Mouse (Mus musculus) ES-E14 (cell line): ENCODE results near the gene Col8a2. TPM values are rescaled to one million over a fixed set of nuclear protein-coding genes. Genes with fewer than 3 reads are reported as not detected.

Source experiments
- DNase-seq: peaks from one replicate; pipeline ENCODE4 v3.0.0-alpha.2; 2013; ENCODE audit warnings: low read depth, low spot score
- H3K27ac ChIP-seq: 2 replicates; pipeline ENCODE4 v1.5.1; 2012; ENCODE audit warnings: low read depth, mild to moderate bottlenecking, low read length, moderate library complexity, mixed read lengths; ENCODE audit not compliant: poor library complexity, insufficient read depth, severe bottlenecking
- H3K36me3 ChIP-seq: 2 replicates; pipeline ENCODE4 v1.6.1; 2012; ENCODE audit warnings: mild to moderate bottlenecking, low read length, moderate library complexity, mixed read lengths; ENCODE audit not compliant: control insufficient read depth, poor library complexity, insufficient read depth, severe bottlenecking
- H3K4me1 ChIP-seq, 2 experiments: fragments of 150-350 bp in 1 of 2; sonication (generic) in 1 of 2; 2 replicates each; pipeline ENCODE4 v1.6.1; 2012; ENCODE audit warnings: low read length in 2 of 2, mild to moderate bottlenecking in 1 of 2, mixed read lengths in 1 of 2; ENCODE audit not compliant: control insufficient read depth in 2 of 2, insufficient read depth in 2 of 2, poor library complexity in 1 of 2
- H3K4me3 ChIP-seq, 2 experiments: fragments of 150-350 bp in 1 of 2; sonication (generic) in 1 of 2; 2 replicates each; pipeline ENCODE4 v1.5.1; 2012; ENCODE audit warnings: low read length in 2 of 2, low read depth in 1 of 2, mild to moderate bottlenecking in 1 of 2, mixed read lengths in 1 of 2; ENCODE audit not compliant: insufficient read depth in 1 of 2, poor library complexity in 1 of 2, severe bottlenecking in 1 of 2
- H3K9ac ChIP-seq: 2 replicates; pipeline ENCODE4 v1.6.1; 2012; ENCODE audit warnings: low read depth, mild to moderate bottlenecking, low read length, mixed read lengths; ENCODE audit not compliant: poor library complexity, insufficient read depth, severe bottlenecking
- H3K9me3 ChIP-seq: fragments of 150-350 bp; sonication (generic); 2 replicates; pipeline ENCODE4 v1.6.1; 2012; ENCODE audit warnings: low read depth, mild to moderate bottlenecking, low read length; ENCODE audit not compliant: control insufficient read depth, insufficient read depth
- CHD2 ChIP-seq: IDR thresholded peaks from 2 replicates; pipeline ENCODE4 v1.6.1; 2014; ENCODE audit warnings: mild to moderate bottlenecking, low read depth, low read length, inconsistent platforms
- HCFC1 ChIP-seq: IDR thresholded peaks from 2 replicates; pipeline ENCODE4 v1.6.1; 2012; ENCODE audit warnings: low read length, inconsistent platforms, borderline replicate concordance; ENCODE audit not compliant: insufficient read depth
- MAFK ChIP-seq: IDR thresholded peaks from 2 replicates; pipeline ENCODE4 v1.6.1; 2014; ENCODE audit warnings: mild to moderate bottlenecking, low read depth, low read length, inconsistent platforms; ENCODE audit not compliant: insufficient read depth
- ZC3H11A ChIP-seq: IDR thresholded peaks from 2 replicates; pipeline ENCODE4 v1.6.1; 2012; ENCODE audit warnings: low read depth, mild to moderate bottlenecking, inconsistent platforms, low read length, borderline replicate concordance
- ZNF384 ChIP-seq: IDR thresholded peaks from 2 replicates; pipeline ENCODE4 v1.6.1; 2012; ENCODE audit warnings: low read depth, low read length, inconsistent platforms
- in situ Hi-C, 2 experiments: fragments of 600-800 bp; cut with MboI; formaldehyde crosslinking; loops; one replicate each; pipeline ENCODE4 v1.15.1; 2025; ENCODE audit warnings: low sequenced_read_pairs in 2 of 2, inconsistent platforms in 1 of 2; ENCODE audit not compliant: unreplicated experiment in 2 of 2
- total RNA-seq: library from RNA; depleted of rRNA; stranded (reverse); fragments of 300-350 nt; gene quantifications from 2 replicates; pipeline ENCODE4 v1.2.3, GENCODE M21; 2012

Col8a2 gene
- total RNA-seq, 1 experiment = 3.7 TPM

DNA sequence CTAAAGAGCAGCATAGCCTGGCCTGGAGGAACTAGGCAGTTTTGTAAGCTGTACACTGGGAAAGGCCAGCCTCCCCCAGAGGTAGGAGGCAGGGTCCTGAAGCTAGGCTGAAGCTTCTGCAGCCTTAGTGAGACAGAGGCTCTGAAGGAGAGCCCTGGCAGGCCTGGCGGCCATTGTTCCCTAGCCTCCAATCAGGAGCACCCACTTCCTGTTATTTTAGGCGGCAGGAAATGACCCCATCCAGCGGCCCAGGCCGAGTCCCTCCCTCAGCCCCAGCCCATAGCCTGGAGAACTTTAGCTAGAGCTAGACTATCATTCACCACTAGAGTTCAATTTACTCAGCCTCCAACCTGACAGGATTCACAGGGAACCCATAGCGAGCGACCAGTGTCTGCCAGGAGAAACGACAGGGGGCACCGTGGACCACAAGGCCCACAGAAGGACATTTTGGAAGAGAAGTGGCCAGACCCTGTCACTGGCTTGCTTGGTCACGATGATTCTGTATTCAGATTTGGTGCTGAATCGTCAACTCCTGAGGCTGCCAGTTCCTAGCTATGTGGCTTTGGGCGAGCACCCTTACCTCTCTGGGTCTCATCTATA, 34.8 kb upstream of the Col8a2 start:
- H3K4me1 ChIP-seq = peaks cover 0 to 24% of the 10 kb centered on the region in 2 experiments; a peak in 3 of 4 replicates
- TF ChIP-seq HCFC1 (no peak), MAFK (no peak), ZNF384 (no peak), ZC3H11A (no peak), CHD2 (no peak)

DNA sequence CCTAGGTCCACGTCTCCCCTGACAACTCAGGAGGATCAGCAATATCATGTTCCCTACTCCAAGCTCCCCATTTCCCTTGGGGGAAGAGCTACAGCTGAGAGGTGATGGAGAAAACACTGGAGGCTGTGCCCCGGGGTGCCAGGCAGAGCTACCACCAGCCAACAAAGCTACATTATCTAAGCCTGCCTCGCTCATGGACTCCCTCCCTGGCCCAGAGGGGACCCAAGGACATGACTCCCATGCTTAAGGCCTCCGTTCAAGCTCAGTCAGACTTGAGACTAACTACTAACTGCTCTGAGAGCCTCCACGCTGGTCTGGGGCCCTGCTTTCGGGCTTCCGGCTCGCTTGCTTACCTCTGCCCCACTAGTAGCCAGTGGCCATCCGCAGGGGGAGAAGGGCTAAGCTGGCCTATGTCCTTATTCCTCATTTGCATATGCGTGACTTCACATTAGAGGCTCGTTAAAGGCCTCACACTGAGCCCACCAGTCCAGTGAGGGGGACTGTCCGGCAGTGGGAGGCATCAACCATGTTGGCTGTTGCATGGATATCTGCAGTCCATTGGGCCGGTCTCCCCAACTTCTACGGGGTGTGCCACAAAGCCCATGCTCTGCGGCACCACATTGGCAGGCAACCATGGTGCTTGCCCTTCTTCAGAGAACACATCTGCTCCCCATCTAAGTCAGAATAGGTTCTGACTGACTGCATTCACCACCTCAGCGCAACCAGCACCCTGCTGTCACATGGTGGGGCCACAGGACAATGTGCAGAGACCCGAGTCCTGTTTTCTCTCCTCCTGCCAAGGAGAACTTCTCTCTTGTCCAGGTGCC, 34.0 kb upstream of the Col8a2 start:
- in situ Hi-C loops = no loop called here
- Histone ChIP-seq H3K4me3 (no peak overlapping the region), H3K9ac (no peak overlapping the region), H3K9me3 (no peaks in the 10 kb centered on the region), H3K4me1 (peaks cover 0 to 21% of the 10 kb centered on the region in 2 experiments; a peak in 2 of 4 replicates), H3K36me3 (no peaks in the 10 kb centered on the region), H3K27ac (no peak overlapping the region)
- no peak for TF ChIP-seq ZNF384
- DNase-seq = no peak

More for the DNA sequence above, 34.8 kb upstream of the Col8a2 start:
- DNase-seq = no peak
- no peaks in the 10 kb centered on the region for H3K9me3 ChIP-seq
- in situ Hi-C loops = no loop called here
- H3K9ac ChIP-seq = peak overlapping the region; percentile 8; the same call in 1 of the 2 replicates
- no peaks in the 10 kb centered on the region for H3K36me3 ChIP-seq
- no peak overlapping the region for H3K27ac ChIP-seq
- no peak overlapping the region; a peak in 2 of 4 replicates for H3K4me3 ChIP-seq

DNA sequence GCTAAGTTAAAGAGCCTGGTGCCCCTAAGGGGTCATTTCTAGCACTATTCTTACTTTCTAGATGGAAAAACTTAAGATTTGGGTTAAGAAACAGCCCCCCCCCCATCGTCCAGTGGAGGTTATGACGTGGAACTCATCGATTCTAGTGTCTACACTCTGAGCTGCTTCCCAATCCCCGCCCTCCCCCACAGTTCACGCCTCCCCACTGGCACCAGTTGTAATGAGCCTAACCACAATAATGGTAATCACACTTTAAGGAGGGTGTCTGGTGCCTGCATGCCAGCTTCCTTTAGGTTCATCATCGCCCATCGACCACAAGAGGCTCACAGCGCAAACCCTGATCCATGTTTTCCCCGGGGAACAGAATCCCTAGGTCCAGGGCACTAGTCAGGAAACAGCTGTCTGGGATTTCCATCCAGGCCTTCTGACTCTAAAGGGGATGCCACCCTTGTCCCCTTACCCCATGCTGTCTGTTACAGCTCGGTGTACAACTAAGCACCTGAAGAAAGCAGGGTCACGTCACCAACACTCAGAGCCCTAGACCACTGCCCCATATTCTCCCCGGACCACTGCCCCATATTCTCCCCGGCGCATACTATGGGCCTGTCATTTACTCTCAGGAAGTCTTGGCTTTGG, 32.8 kb upstream of the Col8a2 start:
- H3K27ac ChIP-seq = no peak overlapping the region
- TF ChIP-seq CHD2 (no peak), HCFC1 (no peak), MAFK (no peak), ZC3H11A (no peak)
- H3K9me3 ChIP-seq = no peaks in the 10 kb centered on the region
- DNase-seq = no peak
- in situ Hi-C loops = no loop called here
- H3K9ac ChIP-seq = no peak overlapping the region
- H3K4me1 ChIP-seq = peaks cover 0 to 17% of the 10 kb centered on the region in 2 experiments; a peak in 1 of 4 replicates
- no peaks in the 10 kb centered on the region for H3K36me3 ChIP-seq
- no peak overlapping the region for H3K4me3 ChIP-seq

DNA sequence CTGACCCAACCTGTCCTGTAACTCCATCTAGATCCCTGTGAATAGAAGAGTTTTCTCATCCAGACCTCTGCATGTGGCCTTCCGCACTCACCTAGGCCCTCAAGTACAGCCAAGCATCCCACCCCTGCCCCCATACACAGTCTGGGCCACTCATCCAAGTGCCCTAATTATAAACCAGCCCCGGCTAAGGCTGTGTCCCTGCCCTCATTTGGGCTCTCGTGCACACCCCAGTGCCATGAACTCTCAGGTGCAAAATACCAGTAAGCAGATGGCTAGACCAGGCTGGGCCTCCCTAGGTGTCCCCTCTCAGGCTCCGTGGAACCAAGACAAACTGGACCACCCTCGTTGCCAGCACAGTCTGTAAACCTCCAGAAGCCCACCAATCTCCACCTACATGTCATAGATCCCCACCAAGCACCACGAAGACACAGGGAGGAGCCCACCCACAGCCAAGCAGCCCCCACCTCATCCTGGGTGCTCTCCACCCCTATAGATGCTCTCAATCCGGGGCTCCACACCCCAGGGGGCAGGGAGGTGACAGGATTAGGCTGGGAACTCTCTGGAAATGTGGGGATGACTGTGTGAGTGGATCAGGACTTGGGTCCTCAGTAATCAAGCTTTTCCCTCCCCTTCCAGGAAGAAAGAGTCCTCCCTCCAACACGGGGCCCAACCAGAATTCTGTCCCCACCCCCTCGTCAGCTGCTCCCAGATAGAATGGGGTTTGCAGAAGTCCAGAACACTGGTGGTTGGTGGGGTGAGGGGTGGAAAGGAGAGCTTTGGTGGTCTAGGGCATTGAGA, 32.1 kb upstream of the Col8a2 start:
- Histone ChIP-seq H3K9me3 (no peaks in the 10 kb centered on the region), H3K36me3 (no peaks in the 10 kb centered on the region), H3K9ac (0 out of 2 replicates have a peak overlapping the region, but pooled peaks have one; percentile 27), H3K27ac (no peak overlapping the region), H3K4me1 (peaks cover 0 to 20% of the 10 kb centered on the region in 2 experiments; a peak in 1 of 4 replicates), H3K4me3 (peak overlapping the region; percentile 82 to 86)
- DNase-seq = no peak
- in situ Hi-C loops = no loop called here
- TF ChIP-seq ZNF384 (no peak), CHD2 (no peak), ZC3H11A (no peak), HCFC1 (no peak), MAFK (no peak)
